Mouse (Mus musculus): ENCODE results near the gene Trim61.

DNA sequence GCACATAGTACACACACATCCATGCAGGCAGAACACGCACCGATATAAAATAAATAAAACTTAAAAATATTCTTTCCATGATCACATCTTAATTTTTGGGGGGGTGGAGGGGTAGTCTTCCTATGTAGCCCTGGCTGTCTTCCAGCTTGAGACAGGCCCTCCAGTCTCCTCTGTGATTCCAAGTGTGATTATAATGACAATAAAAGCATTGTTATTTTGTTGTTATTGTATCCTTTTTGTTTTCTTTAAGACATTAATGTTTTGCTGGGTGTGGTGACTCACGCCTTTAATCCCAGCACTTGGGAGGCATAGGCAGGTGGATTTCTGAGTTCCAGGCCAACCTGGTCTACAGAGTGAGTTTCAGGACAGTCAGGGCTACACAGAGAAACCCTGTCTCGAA, 29.5 kb upstream of the Trim61 start:
- TF ChIP-seq ZNF384 (IDR thresholded peaks at IDR 0.05; ENCODE audit: low read depth, low read length) (no peak), ZC3H11A (IDR thresholded peaks at IDR 0.05; ENCODE audit: borderline replicate concordance, low read depth, low read length) (no peak), CHD2 (IDR thresholded peaks at IDR 0.05; ENCODE audit: low read depth, low read length) (no peak)

Data from ES-E14 (cell line).